8 mouse cellular contexts compared by ENCODE assay signal in genomic region chr11:99039782-99040181, GRCm38 (mm10). TPM values are rescaled to one million over a fixed set of nuclear protein-coding genes. Genes with fewer than 3 reads are reported as not detected.
A peak's percentile ranks its signal among the peaks of the same experiment; 100 is the strongest.
DNase-seq lines count a peak whose midpoint lies in the region; ATAC-seq and TF ChIP-seq lines count a peak whose summit lies in the region.

No protein-coding gene starts in this region.

- WGBS in limb, embryonic 11.5 days, result under 1% methylated on average over 15 of the region's 15 CpGs
- 1% methylated on average over 15 of the region's 15 CpGs for WGBS in midbrain, embryonic 13.5 days
- WGBS in small intestine, adult 2 months, result under 1% methylated on average over 15 of the region's 15 CpGs

- peak overlapping the region; percentile 94 for H3K4me3 ChIP-seq in limb, embryonic 11.5 days (ENCODE audit: low read depth, low read length)
- peak overlapping the region; percentile 60 for H3K4me3 ChIP-seq in midbrain, embryonic 13.5 days (replicated peaks)
- peak overlapping the region; percentile 56 for H3K4me3 ChIP-seq in small intestine, adult 2 months (ENCODE audit: low read depth, low read length)

- peak overlapping the region; percentile 92 for H3K4me2 ChIP-seq in limb, embryonic 11.5 days (ENCODE audit: low read depth, severe bottlenecking)
- H3K4me2 ChIP-seq in midbrain, embryonic 13.5 days (replicated peaks), result peak overlapping the region; percentile 98

- peaks cover 2% of the 10 kb centered on the region; the same call in 1 of the 2 replicates for H3K36me3 ChIP-seq in limb, embryonic 11.5 days (ENCODE audit: control insufficient read depth, insufficient read depth, low read length)
- no peaks in the 10 kb centered on the region for H3K36me3 ChIP-seq in midbrain, embryonic 13.5 days
- no peaks in the 10 kb centered on the region for H3K36me3 ChIP-seq in small intestine, adult 2 months (ENCODE audit: control insufficient read depth, insufficient read depth, low read length)

- ATAC-seq in limb, embryonic 11.5 days (ENCODE audit: insufficient number of reproducible peaks, low FRiP score, low TSS enrichment, low read depth), result peak; percentile 58; the same call in 1 of the 2 replicates
- peak; percentile 83 for ATAC-seq in midbrain, embryonic 13.5 days

- H3K27me3 ChIP-seq in limb, embryonic 11.5 days (ENCODE audit: control insufficient read depth, insufficient read depth, low read length), result no peaks in the 10 kb centered on the region
- no peaks in the 10 kb centered on the region for H3K27me3 ChIP-seq in midbrain, embryonic 13.5 days
- 0 out of 2 replicates have a peak, but pooled peaks cover 3% of the 10 kb centered on the region for H3K27me3 ChIP-seq in small intestine, adult 2 months (ENCODE audit: control insufficient read depth, insufficient read depth, low read length)

- H3K27ac ChIP-seq in limb, embryonic 11.5 days (replicated peaks; ENCODE audit: low read depth, low read length), result peak overlapping the region; percentile 91
- peak overlapping the region; percentile 89 for H3K27ac ChIP-seq in midbrain, embryonic 13.5 days
- no peak overlapping the region for H3K27ac ChIP-seq in small intestine, adult 2 months (ENCODE audit: insufficient read depth, low read depth, low read length)

- TF ChIP-seq POLR2A in small intestine, adult 2 months (IDR thresholded peaks at IDR 0.05; ENCODE audit: low read depth, low read length), result peak; percentile 14; the same call in 1 of the 2 replicates

- H3K4me1 ChIP-seq in limb, embryonic 11.5 days (ENCODE audit: control insufficient read depth, insufficient read depth, low read length), result peaks cover 20% of the 10 kb centered on the region
- H3K4me1 ChIP-seq in midbrain, embryonic 13.5 days (replicated peaks), result peaks cover 25% of the 10 kb centered on the region
- peaks cover 20% of the 10 kb centered on the region for H3K4me1 ChIP-seq in small intestine, adult 2 months (ENCODE audit: control insufficient read depth, insufficient read depth, insufficient read length, low read length)

- TF ChIP-seq CTCF in small intestine, adult 2 months (IDR thresholded peaks at IDR 0.05; ENCODE audit: extremely low read depth, insufficient read length, insufficient replicate concordance, low read depth, low read length), result peak; percentile 75; the same call in 1 of the 2 replicates

- H3K9me3 ChIP-seq in limb, embryonic 11.5 days (ENCODE audit: control insufficient read depth, low read length), result no peaks in the 10 kb centered on the region
- H3K9me3 ChIP-seq in midbrain, embryonic 13.5 days, result no peaks in the 10 kb centered on the region

- DNase-seq in urinary bladder, adult 18-20 months (ENCODE audit: low spot score in 2 of 2), result peak; percentile 72 to 74
- DNase-seq in urinary bladder, adult 2 months (ENCODE audit: low spot score), result no peak
- DNase-seq in embryo, embryonic 11.5 days (ENCODE audit: low read depth, low spot score), result peak; percentile 87
- DNase-seq in heart, adult 11 months, result peak; percentile 98
- DNase-seq in kidney, adult 11 months, result peak; percentile 76
- peak; percentile 91 for DNase-seq in limb, embryonic 11.5 days (ENCODE audit: low spot score)

- H3K9ac ChIP-seq in limb, embryonic 11.5 days (ENCODE audit: low read length), result peak overlapping the region; percentile 94
- peak overlapping the region; percentile 85 for H3K9ac ChIP-seq in midbrain, embryonic 13.5 days (replicated peaks)

RNA-seq across cellular contexts. Expression of gene Igfbp4, which starts 1.3 kb away (rescaled TPM):
- polyA plus RNA-seq in urinary bladder, adult 2 months (2012; rRNA removed), result 248 and 341 TPM in 2 replicates
- polyA plus RNA-seq in limb, embryonic 11.5 days (2014; fragmentation: Nextera tagmentation; extraction: Ambion mirVana), result 799 and 884 TPM in 2 replicates
- 120 and 125 TPM in 2 replicates for polyA plus RNA-seq in midbrain, embryonic 13.5 days (2015; fragmentation: Nextera tagmentation; extraction: Ambion mirVana)
- polyA plus RNA-seq in small intestine, adult 2 months (2012; rRNA removed), result 71.6 and 78.1 TPM in 2 replicates

RNA-seq across cellular contexts. Expression of gene Top2a, which starts 15.8 kb away (rescaled TPM):
- 4.7 and 6.0 TPM in 2 replicates for polyA plus RNA-seq in urinary bladder, adult 2 months (2012; rRNA removed)
- 422 and 448 TPM in 2 replicates for polyA plus RNA-seq in limb, embryonic 11.5 days (2014; fragmentation: Nextera tagmentation; extraction: Ambion mirVana)
- 118 and 125 TPM in 2 replicates for polyA plus RNA-seq in midbrain, embryonic 13.5 days (2015; fragmentation: Nextera tagmentation; extraction: Ambion mirVana)
- 1.7 and 5.8 TPM in 2 replicates for polyA plus RNA-seq in small intestine, adult 2 months (2012; rRNA removed)

RNA-seq across cellular contexts. Expression of gene Tns4, which starts 49.3 kb away (rescaled TPM):
- polyA plus RNA-seq in urinary bladder, adult 2 months (2012; rRNA removed), result 26.0 and 28.6 TPM in 2 replicates
- polyA plus RNA-seq in limb, embryonic 11.5 days (2014; fragmentation: Nextera tagmentation; extraction: Ambion mirVana), result 1.2 and 1.6 TPM in 2 replicates
- polyA plus RNA-seq in midbrain, embryonic 13.5 days (2015; fragmentation: Nextera tagmentation; extraction: Ambion mirVana), result 0.10 and 0.16 TPM in 2 replicates
- 4.8 and 47.8 TPM in 2 replicates for polyA plus RNA-seq in small intestine, adult 2 months (2012; rRNA removed)

RNA-seq across cellular contexts. Expression of gene Gjd3, which starts 57.0 kb away (rescaled TPM):
- polyA plus RNA-seq in urinary bladder, adult 2 months (2012; rRNA removed), result 0.55 and 0.87 TPM in 2 replicates
- 0.40 TPM in 1 of 2 replicates, not detected in the other for polyA plus RNA-seq in limb, embryonic 11.5 days (2014; fragmentation: Nextera tagmentation; extraction: Ambion mirVana)
- polyA plus RNA-seq in midbrain, embryonic 13.5 days (2015; fragmentation: Nextera tagmentation; extraction: Ambion mirVana), result 0.58 and 0.99 TPM in 2 replicates
- polyA plus RNA-seq in small intestine, adult 2 months (2012; rRNA removed), result 3.6 and 5.8 TPM in 2 replicates

Comparison
In these comparisons a context has a peak if more than half of its experiments do, and no peak if none do; other contexts are left out.
1. RNA of gene Top2a, which starts 15.8 kb away (polyA plus RNA-seq): 422 to 448 TPM in limb, embryonic 11.5 days and 118 to 125 TPM in midbrain, embryonic 13.5 days; 1.7 to 5.8 TPM in small intestine, adult 2 months and 4.7 to 6.0 TPM in urinary bladder, adult 2 months; every median in the first group is over 10 times any median in the second.
2. Peak in every context shown above with its lines, with median percentiles within 50 percentile points of each other: H3K4me3 ChIP-seq.